Mouse (Mus musculus) lung, adult 2 months (tissue): ENCODE data around the gene Ppp1r12b. TPM values are rescaled to one million over a fixed set of nuclear protein-coding genes. Genes with fewer than 3 reads are reported as not detected.

Experiments used
- DNase-seq: peaks from one replicate; pipeline ENCODE4 v3.0.0; 2022
- H3K4me1 ChIP-seq: fragments of 200-500 bp; 2 replicates; pipeline ENCODE4 v1.6.1; 2011; ENCODE audit warnings: low read length; ENCODE audit not compliant: control insufficient read depth, insufficient read depth
- H3K4me3 ChIP-seq: fragments of 200-500 bp; replicated peaks from 2 replicates; pipeline ENCODE3; 2011; ENCODE audit warnings: low read depth, mild to moderate bottlenecking, control low read depth, low read length; ENCODE audit errors: extremely low read depth
- CTCF ChIP-seq: fragments of 200-500 bp; IDR thresholded peaks from 2 replicates; pipeline ENCODE4 v1.5.1; 2011; ENCODE audit warnings: mild to moderate bottlenecking, low read length, control low read depth; ENCODE audit not compliant: insufficient read depth
- POLR2A ChIP-seq: fragments of 200-500 bp; IDR thresholded peaks from 2 replicates; pipeline ENCODE4 v1.6.1; 2011; ENCODE audit warnings: low read depth, mild to moderate bottlenecking, control low read depth, low read length, borderline replicate concordance; ENCODE audit errors: extremely low read depth
- WGBS: fragments of 180-500 bp; shearing (Covaris S2); methylation state at CpG from one replicate; pipeline ENCODE4 v1.1.7; 2018; 5-methylcytosine and 5-hydroxymethylcytosine counted together
- polyA plus RNA-seq: library from polyadenylated mRNA; depleted of rRNA; stranded (reverse); fragments of >200 nt; gene quantifications from 2 replicates; pipeline ENCODE4 v1.2.3, GENCODE M21; 2012; rRNA removed

Ppp1r12b gene
- 10.9 and 18.6 TPM in 2 replicates for polyA plus RNA-seq

DNA sequence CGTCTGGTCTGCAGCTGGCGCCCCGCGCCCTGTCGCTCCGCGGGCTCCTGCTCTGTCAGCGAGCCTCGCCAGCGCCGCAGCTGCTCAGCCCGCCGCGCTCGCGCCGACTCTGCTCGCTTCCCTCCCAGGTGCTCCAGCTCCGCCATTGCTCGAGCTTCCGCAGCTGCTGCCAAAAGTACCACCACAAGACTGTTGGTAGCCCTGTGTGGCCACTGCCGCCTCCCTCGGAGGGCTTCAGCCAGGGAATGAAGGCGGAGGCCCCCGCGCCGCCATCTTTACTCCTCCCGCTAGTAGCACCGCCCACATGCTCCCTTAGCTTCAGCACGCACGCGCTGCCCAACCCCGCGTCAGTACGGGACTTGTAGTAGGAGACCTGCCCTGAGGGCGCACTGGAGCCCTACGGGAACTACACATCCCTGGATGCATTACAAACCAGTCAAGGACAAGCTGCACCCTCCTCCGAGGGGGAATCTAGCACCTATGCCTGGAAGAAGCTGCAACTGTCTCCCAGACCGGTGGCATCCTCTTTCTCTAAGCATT, at the start of gene Ppp1r12b:
TSS of gene Ppp1r12b (minus strand) at position 306 of the 540 bp plus-strand sequence.
- peak; percentile 91 for DNase-seq
- WGBS = under 1% methylated on average over 39 of the region's 39 CpGs
- Histone ChIP-seq H3K4me1 (0 out of 2 replicates have a peak, but pooled peaks cover 7% of the 10 kb centered on the region), H3K4me3 (peak within 1 kb of the TSS; percentile 89)
- TF ChIP-seq POLR2A = peak; percentile 81; the same call in 1 of the 2 replicates
- no peak; the same call in 1 of the 2 replicates for TF ChIP-seq CTCF

DNA sequence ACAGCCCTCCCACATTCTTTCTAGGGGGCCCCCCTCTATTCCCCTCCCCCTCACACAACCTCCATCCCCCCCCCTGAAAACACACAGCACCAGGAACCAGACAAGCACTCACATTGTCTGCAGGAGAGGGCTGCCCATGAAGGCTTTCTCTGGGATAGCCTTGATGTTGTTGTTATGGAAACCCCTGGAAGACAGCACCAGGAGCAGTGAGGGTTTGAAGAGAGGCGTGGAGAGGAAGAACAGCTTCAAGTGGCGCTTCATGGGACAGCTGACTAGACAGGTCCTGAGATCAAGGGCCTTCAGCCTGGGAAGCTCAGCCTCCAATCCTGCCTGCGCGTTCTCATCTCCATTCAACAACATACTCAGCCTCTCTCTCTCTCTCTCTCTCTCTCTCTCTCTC, 47.6 kb upstream of the Ppp1r12b start:
- WGBS = 76% methylated on average over 4 of the region's 4 CpGs
- Histone ChIP-seq H3K4me3 (no peak overlapping the region), H3K4me1 (no peaks in the 10 kb centered on the region)
- DNase-seq = no peak
- TF ChIP-seq CTCF (no peak), POLR2A (no peak)

DNA sequence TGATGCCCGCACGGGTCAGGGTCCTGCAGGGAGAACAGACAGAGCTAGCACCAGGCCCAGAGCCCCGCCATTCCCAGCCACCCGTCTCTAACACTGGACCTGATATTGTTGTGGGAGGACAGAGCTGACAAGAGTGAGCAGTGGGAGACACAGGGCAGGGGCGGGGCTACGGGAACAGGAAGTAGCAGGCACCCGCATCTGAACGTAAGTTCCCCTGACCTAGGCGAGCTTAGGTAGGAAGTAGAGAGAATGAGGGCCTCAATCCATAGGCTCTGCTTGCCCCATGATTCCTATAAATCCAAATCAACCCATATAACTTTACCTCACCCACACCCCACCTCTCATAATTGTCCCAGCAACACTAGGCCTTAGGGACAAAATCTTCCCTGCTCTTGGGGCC, 44.8 kb upstream of the Ppp1r12b start:
- WGBS = 72% methylated on average over 9 of the region's 9 CpGs
- Histone ChIP-seq H3K4me3 (no peak overlapping the region), H3K4me1 (no peaks in the 10 kb centered on the region)
- no peak for TF ChIP-seq POLR2A
- TF ChIP-seq CTCF = no peak
- no peak for DNase-seq

DNA sequence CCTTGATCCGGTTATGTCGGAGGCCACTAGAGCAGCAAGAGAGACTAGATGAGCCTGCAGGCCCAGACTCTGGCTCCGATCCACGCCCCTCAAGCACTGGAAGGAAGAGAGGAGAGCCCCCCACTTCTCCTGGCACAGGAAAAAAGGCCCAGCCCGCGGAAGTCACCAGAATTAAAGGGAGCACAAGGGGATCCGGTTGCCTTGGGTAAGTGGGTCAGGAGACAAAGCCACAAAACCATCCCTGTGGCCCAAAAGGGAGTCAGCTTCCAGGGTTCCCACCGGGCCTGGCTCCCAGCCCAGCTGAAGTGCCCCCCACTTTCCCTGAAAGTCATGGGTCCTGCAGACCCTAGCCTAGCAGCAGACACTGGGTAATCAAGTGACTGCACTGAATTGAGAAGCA, 42.5 kb upstream of the Ppp1r12b start:
- 81% methylated on average over 8 of the region's 8 CpGs for WGBS
- Histone ChIP-seq H3K4me1 (no peaks in the 10 kb centered on the region), H3K4me3 (no peak overlapping the region)
- TF ChIP-seq POLR2A (no peak), CTCF (no peak)
- DNase-seq = no peak

DNA sequence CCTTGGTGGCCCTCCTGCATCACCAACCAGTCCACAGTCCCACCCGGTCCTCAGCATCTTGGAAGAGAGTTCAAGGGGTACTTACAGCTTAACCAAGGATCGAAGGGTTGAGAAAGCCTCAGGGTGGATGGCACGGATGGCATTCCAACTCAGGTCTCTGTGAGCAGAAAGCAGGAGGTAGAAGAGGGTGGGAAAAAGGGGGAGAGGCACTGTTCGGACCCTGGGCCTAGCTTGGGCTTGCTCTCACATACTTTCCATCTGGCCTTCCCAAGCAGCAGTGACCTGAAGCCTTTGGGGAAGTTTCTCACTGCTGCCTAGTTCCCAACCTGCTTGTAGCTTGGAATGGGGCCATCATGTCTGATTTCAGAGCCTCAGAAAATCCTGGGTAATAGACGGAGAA, 41.8 kb upstream of the Ppp1r12b start:
- TF ChIP-seq POLR2A (no peak), CTCF (no peak)
- no peaks in the 10 kb centered on the region for H3K4me1 ChIP-seq
- DNase-seq = no peak
- 63% methylated on average over 5 of the region's 5 CpGs for WGBS
- no peak overlapping the region for H3K4me3 ChIP-seq

DNA sequence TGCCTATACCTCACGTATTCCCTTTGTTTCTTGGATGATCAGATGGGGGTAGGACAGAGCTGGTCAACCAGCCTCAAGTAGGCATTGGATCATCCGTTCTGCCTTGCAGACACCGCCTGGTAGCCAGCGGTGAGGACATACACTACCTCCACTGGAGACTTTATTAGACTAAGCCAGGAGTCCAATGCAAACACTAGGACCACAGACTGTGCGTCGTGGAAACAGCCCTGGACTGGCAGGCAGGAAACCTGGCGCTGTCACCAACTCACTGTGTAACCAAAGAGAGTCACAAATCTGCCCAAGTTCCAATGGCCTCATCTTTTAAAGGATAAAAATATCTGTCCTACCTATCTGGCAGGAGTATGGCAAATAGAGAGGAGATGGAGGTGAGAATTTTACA, 40.7 kb upstream of the Ppp1r12b start:
- TF ChIP-seq POLR2A (no peak), CTCF (no peak)
- 83% methylated on average over 7 of the region's 7 CpGs for WGBS
- DNase-seq = no peak
- Histone ChIP-seq H3K4me3 (no peak overlapping the region), H3K4me1 (no peaks in the 10 kb centered on the region)

DNA sequence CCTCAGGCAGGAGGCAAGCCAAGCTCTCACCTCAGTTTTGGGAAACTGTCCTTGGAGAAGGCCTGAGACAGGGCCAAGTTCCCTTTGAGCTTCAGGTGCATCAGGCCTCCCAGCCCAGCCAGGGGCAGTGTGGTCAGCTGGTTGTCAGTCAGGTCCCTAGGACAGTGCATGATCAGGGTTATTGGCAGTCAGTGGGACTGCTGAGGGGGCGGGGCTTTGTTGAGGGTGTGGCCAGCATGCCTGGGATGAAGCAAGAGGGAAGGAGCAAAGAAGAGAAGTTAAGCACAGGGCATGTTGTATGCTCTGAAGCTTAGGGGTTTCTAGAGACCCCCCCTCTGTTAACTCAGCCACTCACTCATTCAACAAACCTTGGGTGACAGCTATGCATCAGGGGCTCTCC, 40.2 kb upstream of the Ppp1r12b start:
- TF ChIP-seq CTCF = no peak
- no peak for TF ChIP-seq POLR2A
- Histone ChIP-seq H3K4me1 (no peaks in the 10 kb centered on the region), H3K4me3 (no peak overlapping the region)
- 13% methylated on average over 1 of the region's 1 CpGs for WGBS
- DNase-seq = no peak

DNA sequence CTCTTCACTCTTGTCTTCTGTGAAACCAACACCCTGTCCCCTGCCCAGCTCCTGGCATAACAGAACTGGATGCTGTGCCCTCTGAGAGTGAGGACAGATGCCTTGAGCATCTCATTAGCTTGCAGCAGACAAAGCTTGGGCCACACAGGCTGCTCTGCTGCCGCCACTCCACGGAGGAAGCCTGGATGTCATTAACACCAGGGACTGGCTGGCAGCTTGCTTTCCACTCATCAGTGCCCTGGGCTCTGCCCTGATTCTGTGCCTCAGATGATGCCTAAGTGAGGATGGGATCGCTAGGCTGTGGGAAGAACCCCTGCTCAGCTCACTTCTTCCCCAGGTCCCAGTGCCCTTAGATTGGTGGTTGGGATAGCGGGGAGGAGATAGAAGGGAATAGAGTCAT, 39.7 kb upstream of the Ppp1r12b start:
- H3K4me1 ChIP-seq = no peaks in the 10 kb centered on the region
- H3K4me3 ChIP-seq = no peak overlapping the region
- DNase-seq = no peak
- no peak for TF ChIP-seq POLR2A
- WGBS = 72% methylated on average over 4 of the region's 4 CpGs

DNA sequence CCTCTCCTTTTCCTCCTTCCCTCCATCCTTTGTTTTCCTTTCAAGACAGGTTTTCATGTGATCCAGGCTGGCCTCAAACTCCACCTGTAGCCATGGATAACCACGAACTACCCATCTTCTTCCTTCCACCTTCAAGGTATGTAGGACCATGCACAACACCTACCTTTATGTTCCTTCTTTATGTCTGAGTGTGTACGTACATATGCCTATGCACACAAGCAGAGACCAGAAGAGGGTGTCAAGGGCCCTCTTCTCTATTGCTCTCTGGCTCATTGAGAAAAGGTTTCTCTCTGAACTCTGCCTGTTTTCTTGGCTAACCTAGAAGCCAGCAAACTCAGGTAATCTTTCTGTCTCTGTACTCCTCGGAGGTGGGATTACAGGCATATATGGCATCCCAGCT, 39.0 kb upstream of the Ppp1r12b start:
- WGBS = 69% methylated on average over 3 of the region's 3 CpGs
- no peak for DNase-seq
- H3K4me3 ChIP-seq = no peak overlapping the region
- H3K4me1 ChIP-seq = no peaks in the 10 kb centered on the region
- TF ChIP-seq CTCF = no peak
- TF ChIP-seq POLR2A = no peak

DNA sequence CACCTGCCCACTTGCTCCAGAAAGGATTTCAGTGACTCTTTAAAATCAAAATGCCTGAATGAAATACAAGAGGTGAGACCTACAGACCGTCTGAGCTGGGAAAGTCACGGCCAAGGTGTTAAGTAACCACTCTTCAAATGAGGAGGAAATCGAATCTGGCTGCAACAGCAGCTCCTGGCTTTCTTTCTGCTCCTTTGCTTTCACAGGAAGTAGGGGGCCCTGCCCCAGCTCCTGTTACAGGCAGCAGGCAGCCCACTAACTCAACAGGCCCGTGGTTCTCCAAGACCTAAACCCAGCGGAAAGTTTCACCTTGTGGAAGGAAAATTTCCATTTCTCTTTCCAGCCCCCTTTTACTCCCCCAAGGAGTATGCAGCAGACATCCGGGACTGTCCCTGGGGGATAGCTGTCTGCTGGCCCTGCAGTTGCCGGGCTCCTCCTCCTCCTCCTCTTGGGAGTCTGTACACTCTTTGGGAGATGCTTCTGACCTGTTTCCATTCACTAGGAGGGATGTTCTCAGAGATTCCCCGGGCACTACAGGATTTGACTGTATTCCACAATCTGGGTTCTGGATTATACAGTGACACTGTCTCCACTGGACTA, 36.4 kb upstream of the Ppp1r12b start:
- TF ChIP-seq CTCF (no peak), POLR2A (no peak)
- no peak overlapping the region for H3K4me3 ChIP-seq
- DNase-seq = no peak
- H3K4me1 ChIP-seq = peaks cover 7% of the 10 kb centered on the region
- WGBS = 33% methylated on average over 8 of the region's 8 CpGs
